Mouse (Mus musculus) E14TG2a.4 (cell line): ENCODE results near the gene Olfr1416.
"Not testable (repeated sequence)": the region's sequence is repeated elsewhere in the genome, so short reads cannot be mapped to it uniquely, and the experiment has no call there.

ENCODE experiments used
- H3K27me3 ChIP-seq: 2 replicates; pipeline ENCODE4 v1.6.1; 2014; ENCODE audit warnings: low read length, control low read depth; ENCODE audit not compliant: insufficient read depth
- H3K36me3 ChIP-seq: 2 replicates; pipeline ENCODE4 v1.6.1; 2014; ENCODE audit warnings: low read length, control low read depth; ENCODE audit not compliant: insufficient read depth
- H3K4me1 ChIP-seq: replicated peaks from 2 replicates; pipeline ENCODE4 v1.6.1; 2014; ENCODE audit warnings: low read depth, low read length, control low read depth
- H3K4me3 ChIP-seq: replicated peaks from 2 replicates; pipeline ENCODE4 v1.5.1; 2014; ENCODE audit warnings: mild to moderate bottlenecking, low read length
- H3K9me3 ChIP-seq: 2 replicates; pipeline ENCODE4 v1.6.1; 2014; ENCODE audit warnings: low read length, control low read depth
- CTCF ChIP-seq: conservative IDR thresholded peaks from 2 replicates; pipeline ENCODE4 v1.5.1; 2014; ENCODE audit warnings: low read length
- NANOG ChIP-seq: IDR thresholded peaks from 2 replicates; pipeline ENCODE4 v1.6.1; 2014; ENCODE audit warnings: borderline replicate concordance, low read length, mixed read lengths
- POU5F1 ChIP-seq: IDR thresholded peaks from 2 replicates; pipeline ENCODE4 v1.6.1; 2014; ENCODE audit warnings: low read length, borderline replicate concordance

The Olfr1416 gene

DNA sequence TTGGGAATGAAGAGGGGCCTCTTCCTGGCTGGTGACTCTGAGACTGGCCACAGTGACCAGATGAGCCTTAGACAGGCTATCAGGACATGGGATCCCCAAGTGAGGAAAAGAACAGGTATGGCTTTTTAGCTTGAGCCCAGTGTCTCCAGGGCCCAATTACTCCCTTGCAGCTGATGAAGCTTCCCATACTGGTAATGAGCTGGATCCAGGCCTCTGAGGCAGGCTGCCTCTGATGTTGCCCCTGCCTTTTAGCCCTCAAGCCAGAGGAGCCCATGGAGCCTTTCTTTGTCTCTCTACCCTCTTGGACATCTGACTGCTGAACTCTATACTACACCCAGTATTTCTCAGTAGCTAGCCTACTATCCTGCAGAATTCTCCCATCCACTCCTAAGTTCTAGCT lies at the start of gene Olfr1416:
TSS of gene Olfr1416 (minus strand) at position 101 of the 400 bp plus-strand sequence.
- H3K4me1 ChIP-seq, result no peaks in the 10 kb centered on the region
- H3K9me3 ChIP-seq, result peaks cover 41% of the 10 kb centered on the region
- no peaks in the 10 kb centered on the region for H3K36me3 ChIP-seq
- H3K4me3 ChIP-seq, result no peak within 1 kb of the TSS
- no peaks in the 10 kb centered on the region for H3K27me3 ChIP-seq
- TF ChIP-seq NANOG, result no peak
- no peak for TF ChIP-seq CTCF
- no peak for TF ChIP-seq POU5F1

GRCm38 (mm10) chr1:92523764-92524163 lies 38.9 kb upstream of the Olfr1416 start:
- no peak for TF ChIP-seq NANOG
- TF ChIP-seq POU5F1, result no peak
- no peak for TF ChIP-seq CTCF
- no peaks in the 10 kb centered on the region for H3K36me3 ChIP-seq

GRCm38 (mm10) chr1:92521376-92521775 lies 36.5 kb upstream of the Olfr1416 start:
- TF ChIP-seq CTCF, result peak; percentile 74
- no peak for TF ChIP-seq NANOG

More at GRCm38 (mm10) chr1:92523764-92524163, 38.9 kb upstream of the Olfr1416 start:
- Histone ChIP-seq H3K4me1 (peaks cover 10% of the 10 kb centered on the region), H3K9me3 (peaks cover 4% of the 10 kb centered on the region), H3K4me3 (no peak overlapping the region), H3K27me3 (peaks cover 4% of the 10 kb centered on the region; the same call in 1 of the 2 replicates)

GRCm38 (mm10) chr1:92519046-92519445 lies 34.1 kb upstream of the Olfr1416 start:
- H3K27me3 ChIP-seq, result peaks cover 12% of the 10 kb centered on the region; the same call in 1 of the 2 replicates
- H3K4me1 ChIP-seq, result peaks cover 10% of the 10 kb centered on the region
- no peaks in the 10 kb centered on the region for H3K36me3 ChIP-seq
- TF ChIP-seq POU5F1 (no peak), CTCF (no peak), NANOG (no peak)
- H3K9me3 ChIP-seq, result no peaks in the 10 kb centered on the region
- H3K4me3 ChIP-seq, result no peak overlapping the region

More at GRCm38 (mm10) chr1:92521376-92521775, 36.5 kb upstream of the Olfr1416 start:
- peaks cover 4% of the 10 kb centered on the region for H3K9me3 ChIP-seq
- peaks cover 11% of the 10 kb centered on the region; the same call in 1 of the 2 replicates for H3K27me3 ChIP-seq
- no peaks in the 10 kb centered on the region for H3K36me3 ChIP-seq
- peaks cover 10% of the 10 kb centered on the region for H3K4me1 ChIP-seq
- no peak overlapping the region for H3K4me3 ChIP-seq

DNA sequence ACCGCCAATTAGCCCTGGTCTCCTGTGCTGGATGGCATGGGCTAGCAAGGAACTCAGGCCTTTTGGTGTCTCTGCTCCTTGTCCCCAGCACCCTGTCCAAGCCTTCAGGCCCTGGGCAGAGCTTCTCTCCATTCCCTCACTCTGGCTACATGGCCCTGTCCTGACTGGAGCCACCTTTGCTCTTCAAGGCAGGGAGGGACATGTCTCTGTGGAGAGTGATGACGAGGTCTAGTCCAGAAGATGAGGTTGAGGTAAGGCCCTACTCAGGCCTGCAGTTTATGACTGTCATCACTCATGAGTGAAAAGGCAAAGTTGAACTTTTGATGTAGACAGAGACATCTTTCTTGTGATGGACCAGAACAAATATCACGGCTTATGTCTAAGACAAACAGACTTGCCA lies 33.6 kb upstream of the Olfr1416 start, which contains the start of gene Olfr1414:
TSS of gene Olfr1414 (minus strand) at position 101 of the 400 bp plus-strand sequence.
- no peaks in the 10 kb centered on the region for H3K36me3 ChIP-seq
- peaks cover 10% of the 10 kb centered on the region for H3K4me1 ChIP-seq
- no peak within 1 kb of the TSS for H3K4me3 ChIP-seq
- H3K9me3 ChIP-seq, result no peaks in the 10 kb centered on the region
- 0 out of 2 replicates have a peak, but pooled peaks cover 8% of the 10 kb centered on the region for H3K27me3 ChIP-seq
- no peak for TF ChIP-seq NANOG
- TF ChIP-seq CTCF, result no peak
- TF ChIP-seq POU5F1, result no peak

DNA sequence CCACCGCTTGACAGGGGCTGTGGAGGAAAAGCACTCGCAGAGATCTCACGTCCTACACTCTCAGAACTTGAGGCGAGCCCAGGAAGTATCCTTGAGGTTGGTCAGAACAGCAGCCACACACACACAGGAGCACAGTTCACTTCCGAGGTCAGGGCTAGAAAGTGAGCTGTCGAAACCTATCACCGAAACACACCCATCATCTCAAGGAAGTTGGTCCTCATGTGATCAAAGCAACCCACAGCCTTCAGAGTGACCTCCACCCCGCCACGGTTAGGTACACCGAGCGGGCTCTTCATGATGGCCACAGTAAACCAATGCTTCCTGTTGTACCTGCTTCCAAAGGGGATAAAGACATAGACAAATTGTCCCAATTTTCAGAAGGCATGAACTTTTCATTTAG lies 30.5 kb upstream of the Olfr1416 start:
- Histone ChIP-seq H3K36me3 (no peaks in the 10 kb centered on the region), H3K27me3 (0 out of 2 replicates have a peak, but pooled peaks cover 8% of the 10 kb centered on the region), H3K9me3 (no peaks in the 10 kb centered on the region), H3K4me3 (no peak overlapping the region), H3K4me1 (peaks cover 6% of the 10 kb centered on the region)
- TF ChIP-seq NANOG (no peak), CTCF (no peak), POU5F1 (no peak)

DNA sequence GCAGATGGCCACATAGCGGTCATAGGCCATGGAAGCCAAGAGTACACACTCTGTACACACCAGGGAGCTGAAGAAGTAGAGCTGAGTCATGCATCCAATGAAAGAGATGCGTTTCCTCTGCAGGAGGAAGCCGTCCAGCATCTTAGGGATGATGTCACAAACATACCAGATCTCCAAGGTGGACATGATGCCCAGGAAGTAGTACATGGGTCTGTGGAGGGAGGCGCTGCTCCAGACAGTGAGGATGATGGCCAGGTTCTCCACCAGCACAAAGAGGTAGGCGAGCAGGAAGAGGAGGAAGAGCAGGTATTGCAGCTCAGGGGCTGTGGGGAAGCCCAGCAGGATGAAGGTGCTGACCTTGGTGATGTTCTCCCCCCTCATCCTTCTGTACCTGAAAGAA lies 26.7 kb upstream of the Olfr1416 start:
- not testable (repeated sequence) for H3K36me3 ChIP-seq, H3K27me3 ChIP-seq, H3K4me3 ChIP-seq

GRCm38 (mm10) chr1:92496001-92496400 lies 11.1 kb upstream of the Olfr1416 start, which contains the start of gene Olfr1415:
TSS of gene Olfr1415 (minus strand) at chr1:92496101.
- no peaks in the 10 kb centered on the region for H3K4me1 ChIP-seq
- no peaks in the 10 kb centered on the region for H3K36me3 ChIP-seq
- no peak within 1 kb of the TSS for H3K4me3 ChIP-seq
- TF ChIP-seq CTCF, result no peak
- no peak for TF ChIP-seq POU5F1
- no peak for TF ChIP-seq NANOG
- no peaks in the 10 kb centered on the region for H3K27me3 ChIP-seq
- no peaks in the 10 kb centered on the region for H3K9me3 ChIP-seq

More for the DNA sequence above, 26.7 kb upstream of the Olfr1416 start:
- H3K9me3 ChIP-seq, H3K4me1 ChIP-seq: not testable (repeated sequence)

GRCm38 (mm10) chr1:92474066-92474578 lies 10.8 kb downstream of the Olfr1416 start:
- TF ChIP-seq POU5F1, result no peak
- no peak for TF ChIP-seq NANOG
- no peak for TF ChIP-seq CTCF
- H3K4me3 ChIP-seq, result peak overlapping the region; percentile 99
- H3K36me3 ChIP-seq, result peaks cover 26% of the 10 kb centered on the region
- H3K9me3 ChIP-seq, result no peaks in the 10 kb centered on the region
- H3K27me3 ChIP-seq, result no peaks in the 10 kb centered on the region
- peaks cover 19% of the 10 kb centered on the region for H3K4me1 ChIP-seq
